Mouse (Mus musculus): ENCODE measurements around the gene Vps26a.
A peak's percentile ranks its signal among the peaks of the same experiment; 100 is the strongest.

Vps26a gene

DNA sequence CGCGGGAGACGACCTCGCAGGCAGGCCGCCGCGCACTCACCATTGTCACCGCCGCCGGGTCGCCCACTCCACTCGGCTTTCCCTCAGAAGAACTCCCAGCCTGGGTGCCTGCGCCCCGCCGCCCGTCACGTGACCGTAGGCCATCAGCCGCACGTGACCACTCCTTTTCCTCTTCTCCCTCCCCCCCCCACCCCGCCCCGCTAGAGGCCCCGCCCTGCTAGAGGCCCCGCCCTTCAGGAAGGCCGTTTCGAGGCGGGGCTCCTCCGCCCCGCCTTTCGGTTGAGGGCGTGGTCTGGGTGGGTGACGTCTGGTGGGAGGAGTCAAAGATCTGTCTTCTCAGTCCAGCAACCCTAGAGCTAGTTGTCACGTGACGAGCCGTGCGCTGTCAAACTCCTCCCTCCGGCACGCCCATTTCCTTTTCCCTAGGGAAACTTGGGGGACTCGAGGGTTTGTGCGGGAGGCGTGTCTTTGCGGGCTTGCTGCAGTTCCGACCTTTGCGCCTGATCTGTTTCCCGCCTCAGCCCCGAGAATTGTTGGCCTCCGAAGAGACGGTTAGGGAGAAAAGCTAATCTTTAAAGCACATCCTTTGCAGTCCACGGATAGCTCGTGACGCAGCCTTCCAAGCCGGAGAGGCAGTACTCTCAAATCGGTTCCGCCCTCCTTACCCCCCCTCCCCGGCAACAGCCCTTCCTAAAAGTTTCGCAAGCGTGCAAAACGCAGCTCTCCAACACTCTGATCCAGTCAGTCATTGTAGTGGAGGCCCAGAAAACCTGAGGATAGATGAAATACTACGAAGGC, at the start of gene Vps26a:
Gene Vps26a (minus strand): TSS at position 188 of the 798 bp plus-strand sequence.
- DNase-seq: peak; percentile 98

- DNase-seq: no peak
These were observed 47.9 kb upstream of the Vps26a start for GRCm38 (mm10) chr10:62534509-62534908.

- no peak for DNase-seq
These were observed 46.2 kb upstream of the Vps26a start for GRCm38 (mm10) chr10:62532832-62533231.

DNA sequence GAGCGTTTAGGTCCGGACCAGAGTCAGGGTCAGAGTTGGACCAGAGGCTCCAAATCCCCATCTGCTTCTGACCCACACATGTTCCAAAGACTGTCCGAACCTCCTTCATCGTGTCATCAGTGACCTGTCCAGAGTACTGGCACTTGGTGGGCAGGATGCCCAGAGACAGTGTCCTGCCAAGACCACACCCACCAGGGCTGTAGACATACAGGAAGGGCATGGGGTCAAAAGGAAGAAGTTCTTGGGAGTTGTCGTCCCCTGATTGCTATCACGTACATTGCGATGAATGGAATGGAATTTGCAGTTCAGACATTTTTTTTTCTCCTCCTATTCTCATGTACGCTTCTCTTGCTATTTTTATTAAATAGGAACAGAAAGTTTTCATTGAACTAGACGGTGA, 43.6 kb upstream of the Vps26a start:
- DNase-seq: no peak

DNA sequence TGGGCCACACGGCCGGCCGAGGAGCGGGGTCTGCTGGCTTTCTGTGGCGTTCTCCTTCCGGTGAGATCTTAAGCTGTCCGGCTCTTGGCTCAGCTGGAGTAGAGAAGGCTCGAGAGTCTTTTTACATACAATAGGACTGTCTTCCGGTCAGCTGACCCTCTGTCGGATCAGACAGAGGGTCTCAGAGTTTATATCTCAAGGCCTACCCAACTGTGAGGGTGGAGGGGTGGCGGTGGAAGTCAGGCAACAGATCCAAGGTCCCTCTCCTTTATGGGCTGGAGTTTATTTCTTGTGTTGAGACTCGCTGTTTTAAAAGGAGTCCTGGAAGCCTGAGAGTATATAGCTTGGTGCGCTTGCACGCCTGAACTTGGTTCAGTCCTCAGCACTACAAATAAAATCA, 40.7 kb upstream of the Vps26a start, which contains the start of gene Srgn:
Gene Srgn (minus strand): TSS at position 101 of the 400 bp plus-strand sequence.
- DNase-seq: no peak

DNA sequence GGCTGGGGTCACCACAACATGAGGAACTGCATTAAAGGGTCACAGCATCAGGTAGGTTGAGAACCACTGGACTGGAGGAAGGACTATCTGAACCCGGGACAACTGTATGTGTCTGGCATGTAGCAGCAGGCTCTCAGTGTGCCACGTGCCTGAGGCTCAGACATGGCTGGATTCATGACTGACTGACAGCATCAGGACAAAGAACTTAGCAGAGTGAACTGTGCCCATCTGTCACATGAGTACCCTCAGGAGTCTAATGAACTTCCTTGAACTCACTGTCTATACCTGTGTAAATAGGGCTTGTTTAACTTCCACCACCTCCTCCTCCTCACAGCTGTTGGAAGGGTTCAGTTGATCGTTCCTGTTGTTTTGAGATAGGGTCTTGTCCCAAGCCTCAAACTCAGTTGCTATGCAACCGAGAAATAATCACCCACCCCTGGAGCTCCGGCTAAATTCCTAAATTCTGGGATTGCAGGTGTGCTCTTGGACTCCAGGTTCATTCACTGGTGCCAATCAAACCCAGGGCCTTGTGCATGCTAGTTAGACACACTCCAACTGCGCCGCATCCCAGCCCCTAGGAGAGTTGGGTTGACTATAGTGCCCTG, 35.8 kb upstream of the Vps26a start:
- DNase-seq: no peak

GRCm38 (mm10) chr10:62521763-62522162, 35.2 kb upstream of the Vps26a start:
- DNase-seq: no peak

DNA sequence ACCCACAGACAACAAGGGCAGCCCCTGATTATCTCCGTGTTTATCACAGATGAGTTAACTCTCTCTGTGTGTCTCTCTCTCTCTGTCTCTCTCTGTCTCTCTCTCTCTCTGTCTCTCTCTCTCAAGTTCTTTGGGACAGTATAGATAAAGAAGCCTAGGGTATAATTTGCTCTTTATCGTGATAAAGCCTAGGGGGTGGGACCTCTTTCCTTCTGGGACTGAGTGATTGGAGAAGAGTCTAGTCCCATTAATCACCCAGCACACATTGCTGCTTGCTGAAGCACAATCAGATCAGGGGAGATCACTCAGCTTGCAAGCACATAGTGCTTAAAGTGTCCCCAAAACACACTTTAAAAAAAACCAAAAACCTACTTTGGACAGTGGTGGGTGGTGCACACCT, 34.3 kb upstream of the Vps26a start:
- DNase-seq: no peak

- DNase-seq: no peak
These were observed 30.9 kb upstream of the Vps26a start for GRCm38 (mm10) chr10:62517511-62517910.

- no peak for DNase-seq
These were observed 26.2 kb upstream of the Vps26a start for GRCm38 (mm10) chr10:62512855-62513254.

- no peak for DNase-seq
These were observed 24.9 kb upstream of the Vps26a start for GRCm38 (mm10) chr10:62511528-62511927.

GRCm38 (mm10) chr10:62509032-62509656, 22.5 kb upstream of the Vps26a start:
- DNase-seq: no peak

- no peak for DNase-seq
These were observed 21.9 kb upstream of the Vps26a start for GRCm38 (mm10) chr10:62508459-62508858.

GRCm38 (mm10) chr10:62507591-62508308, 21.1 kb upstream of the Vps26a start:
- no peak for DNase-seq

DNA sequence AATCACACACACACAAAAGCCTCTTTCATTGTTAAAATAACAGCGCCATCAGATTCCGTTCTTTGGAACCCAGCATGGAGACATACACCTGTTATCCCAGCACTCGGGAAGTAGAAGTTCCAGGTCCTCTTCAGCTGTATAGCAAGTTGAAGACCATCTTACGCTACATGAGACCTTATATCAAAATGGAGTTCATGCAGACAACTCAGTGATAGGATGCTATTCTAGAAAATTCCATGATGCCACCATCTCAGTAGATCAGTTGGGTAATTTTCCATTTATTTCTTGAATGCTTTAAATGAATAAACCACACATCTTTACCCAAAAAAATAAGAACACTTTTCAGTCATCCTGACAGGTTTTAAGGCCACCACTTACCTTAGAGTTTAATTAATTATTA, 20.5 kb upstream of the Vps26a start:
- no peak for DNase-seq

GRCm38 (mm10) chr10:62506019-62506556, 19.5 kb upstream of the Vps26a start:
- no peak for DNase-seq

GRCm38 (mm10) chr10:62505224-62505983, 18.8 kb upstream of the Vps26a start:
- DNase-seq: no peak

DNA sequence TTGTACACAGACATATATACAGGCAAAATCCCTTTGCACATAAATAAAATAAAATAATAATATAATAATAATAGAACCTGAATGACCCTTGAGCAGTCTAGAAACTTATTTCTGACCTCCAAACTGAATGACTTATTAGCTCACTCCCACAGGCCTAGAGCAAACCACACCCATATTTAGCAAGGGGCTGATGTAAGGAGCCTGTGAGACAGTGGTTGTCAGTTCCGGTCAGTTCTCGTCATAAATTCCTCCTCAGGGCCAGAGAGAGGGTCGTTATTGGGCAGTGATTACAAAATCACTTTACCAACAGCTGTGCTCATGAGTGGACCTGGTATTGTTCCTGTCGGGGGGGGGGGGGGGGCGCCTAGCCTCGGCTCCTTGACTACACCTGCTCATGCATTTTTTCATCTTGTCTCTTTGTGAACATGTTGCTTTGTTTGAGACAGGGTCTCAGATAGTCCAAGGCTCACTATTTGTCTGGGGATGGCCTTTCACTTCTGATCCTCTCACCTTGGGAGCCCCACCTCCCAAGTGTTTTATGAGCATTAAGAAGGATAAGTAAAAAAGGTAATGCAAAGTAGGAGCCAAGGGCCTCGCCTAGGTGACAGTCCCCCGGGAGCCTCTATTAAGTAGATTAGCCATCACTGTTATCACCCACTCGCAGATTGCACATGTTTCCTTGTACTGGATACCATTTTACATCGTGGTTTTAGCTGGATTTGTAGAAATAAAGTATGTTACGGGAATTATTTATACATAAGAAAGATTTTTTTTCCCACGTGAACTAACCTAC, 17.4 kb upstream of the Vps26a start:
- no peak for DNase-seq

DNA sequence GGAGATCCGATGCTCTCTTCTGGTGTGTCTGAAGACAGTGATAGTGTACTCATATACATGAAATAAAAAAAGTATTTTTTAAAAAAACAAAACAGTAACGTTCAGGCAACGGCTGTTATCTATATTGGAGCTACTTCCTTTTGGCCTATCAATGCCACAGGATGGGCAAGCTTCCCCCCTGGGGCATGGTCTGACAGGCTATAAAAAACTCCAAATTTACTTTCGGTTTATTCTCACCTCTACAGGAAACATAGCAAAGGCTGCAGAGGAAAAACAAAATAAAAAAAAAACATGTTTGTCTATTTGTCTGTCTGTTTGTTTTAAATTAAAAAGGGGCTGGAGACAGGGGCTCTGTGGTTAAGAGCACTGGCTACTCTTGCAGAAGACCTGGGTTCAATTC, 16.7 kb upstream of the Vps26a start:
- DNase-seq: no peak

DNA sequence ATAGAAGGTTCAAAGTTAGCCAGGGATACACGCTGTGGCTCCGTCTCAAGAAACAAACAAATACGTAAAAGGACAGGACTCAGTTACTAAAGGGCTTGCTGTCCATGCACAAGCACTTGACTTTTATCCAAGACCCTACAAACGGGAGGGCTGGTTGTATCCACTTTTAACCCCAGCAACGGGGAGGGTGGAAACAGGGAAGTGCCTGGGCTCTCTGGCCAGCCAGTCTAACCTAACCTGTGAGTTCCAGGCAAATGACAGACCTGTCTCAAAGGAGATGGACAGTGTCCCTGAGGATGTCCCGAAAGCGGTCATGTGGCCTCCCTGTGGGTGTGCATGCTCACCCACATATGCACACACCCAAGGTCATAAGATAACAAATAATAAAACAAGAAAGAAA, 15.3 kb upstream of the Vps26a start:
- no peak for DNase-seq

DNA sequence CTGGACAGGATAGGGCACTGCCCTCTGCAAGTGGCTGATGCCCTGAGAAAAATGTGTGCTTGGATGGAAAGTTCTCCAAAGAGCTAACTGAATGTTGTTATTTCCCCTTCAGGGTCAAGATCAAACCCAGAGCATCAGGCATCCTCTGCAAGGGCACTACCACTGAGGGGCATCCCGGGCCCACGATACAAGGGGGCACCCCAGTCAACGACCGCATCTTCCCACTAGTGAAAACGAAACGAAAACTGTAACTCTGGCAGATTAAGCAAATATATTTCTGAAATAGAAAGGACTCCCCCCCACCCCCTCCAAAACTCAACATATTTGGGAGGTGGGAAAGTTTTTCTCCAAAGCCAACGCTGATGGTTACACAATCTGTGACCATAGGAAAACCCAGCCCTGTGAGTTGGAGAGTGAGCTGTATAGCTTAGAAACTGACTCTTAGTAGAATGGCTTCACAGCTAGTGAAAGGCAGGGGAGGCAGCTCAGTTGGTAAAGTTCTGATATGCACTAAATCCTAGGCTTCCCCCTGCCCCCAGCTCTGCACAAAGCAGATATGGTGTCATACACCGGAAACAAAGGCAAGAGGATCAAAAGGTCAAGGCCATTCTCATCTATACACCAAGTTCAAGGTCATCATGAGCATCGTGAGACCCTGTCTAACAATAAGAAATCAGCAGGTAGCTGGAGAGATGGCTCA, 14.5 kb upstream of the Vps26a start:
- no peak for DNase-seq

Measured in cerebellum, postnatal 25 days (tissue).